Mouse (Mus musculus): ENCODE measurements at regions not wholly inside any gene's neighbourhood (a gene's known extent, or its start where the extent isn't known, plus 50 kb on each side); places are given as distances from the start of the nearest gene placed in this dataset.

DNA sequence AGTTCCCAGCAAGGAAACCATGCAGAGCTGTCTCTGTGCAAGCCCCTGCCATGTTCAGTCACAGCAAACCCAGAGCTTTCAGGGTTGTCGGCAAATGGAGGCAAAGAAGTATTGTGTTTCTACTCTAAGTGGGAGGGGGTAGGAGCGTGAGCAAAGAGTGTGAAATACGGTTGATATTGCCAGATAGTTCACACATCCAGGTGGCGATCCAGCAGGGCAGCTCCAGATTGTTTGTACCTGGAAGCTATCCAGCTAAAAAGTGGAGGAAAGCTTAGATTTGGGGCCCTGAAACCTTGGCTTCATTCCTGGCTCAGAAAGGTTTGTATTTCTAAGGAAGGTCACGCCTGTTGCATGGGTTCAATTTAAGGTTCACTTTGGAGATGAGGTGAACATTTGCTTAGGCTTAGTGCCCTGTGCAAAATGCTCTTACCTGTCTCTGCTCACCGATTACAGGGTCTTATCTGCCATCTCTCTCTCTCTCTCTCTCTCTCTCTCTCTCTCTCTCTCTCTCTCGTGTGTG, 78.1 kb upstream of the Daam1 start:
- no peak overlapping the region for H3K9ac ChIP-seq
- 34% methylated on average over 6 of the region's 7 CpGs for WGBS
- H3K4me2 ChIP-seq, result no peak overlapping the region
- no peak overlapping the region for H3K27ac ChIP-seq
- H3K4me3 ChIP-seq, result no peak overlapping the region
- no peaks in the 10 kb centered on the region for H3K36me3 ChIP-seq
- ATAC-seq (ENCODE audit: borderline replicate concordance, extremely low read depth, low FRiP score, low TSS enrichment), result no peak
- no peaks in the 10 kb centered on the region for H3K27me3 ChIP-seq
- peaks cover 18% of the 10 kb centered on the region for H3K4me1 ChIP-seq
- H3K9me3 ChIP-seq, result no peaks in the 10 kb centered on the region

DNA sequence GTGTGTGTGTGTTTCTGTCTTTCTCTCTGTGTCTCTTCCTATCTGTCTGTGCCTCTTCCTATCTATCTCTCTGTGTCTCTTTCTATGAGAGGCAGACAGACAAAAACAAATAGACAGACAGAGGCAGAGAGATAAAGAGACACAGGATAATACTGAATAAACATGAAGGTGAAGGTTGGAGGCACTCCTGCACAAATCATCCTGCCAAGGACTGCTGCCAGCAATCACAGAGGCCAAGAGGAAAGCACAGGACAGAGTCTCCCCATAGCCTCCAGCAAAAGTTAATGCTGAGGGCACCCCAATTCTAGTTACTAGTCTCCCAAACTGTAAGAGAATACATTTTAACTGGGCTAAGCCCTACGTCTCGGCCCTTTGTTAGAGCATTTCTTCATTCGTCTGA, 77.6 kb upstream of the Daam1 start:
- no peak overlapping the region for H3K9ac ChIP-seq
- no peaks in the 10 kb centered on the region for H3K36me3 ChIP-seq
- no peak overlapping the region for H3K4me2 ChIP-seq
- no peak for ATAC-seq (ENCODE audit: borderline replicate concordance, extremely low read depth, low FRiP score, low TSS enrichment)
- 72% methylated on average over 3 of the region's 3 CpGs for WGBS
- no peak overlapping the region for H3K27ac ChIP-seq
- peaks cover 14% of the 10 kb centered on the region for H3K4me1 ChIP-seq
- H3K9me3 ChIP-seq, result no peaks in the 10 kb centered on the region
- no peaks in the 10 kb centered on the region for H3K27me3 ChIP-seq
- no peak overlapping the region for H3K4me3 ChIP-seq

GRCm38 (mm10) chr12:71763194-71763593, 67.7 kb upstream of the Daam1 start:
- no peaks in the 10 kb centered on the region for H3K36me3 ChIP-seq

GRCm38 (mm10) chr12:71766086-71766485, 64.8 kb upstream of the Daam1 start:
- Histone ChIP-seq H3K9ac (no peak overlapping the region), H3K4me1 (no peaks in the 10 kb centered on the region), H3K4me3 (no peak overlapping the region), H3K4me2 (no peak overlapping the region), H3K27me3 (no peaks in the 10 kb centered on the region), H3K36me3 (no peaks in the 10 kb centered on the region), H3K9me3 (no peaks in the 10 kb centered on the region), H3K27ac (no peak overlapping the region)
- WGBS, result 82% methylated on average over 4 of the region's 4 CpGs
- ATAC-seq (ENCODE audit: borderline replicate concordance, extremely low read depth, low FRiP score, low TSS enrichment), result no peak

More at GRCm38 (mm10) chr12:71763194-71763593, 67.7 kb upstream of the Daam1 start:
- ATAC-seq (ENCODE audit: borderline replicate concordance, extremely low read depth, low FRiP score, low TSS enrichment), result no peak
- Histone ChIP-seq H3K27ac (no peak overlapping the region), H3K4me1 (no peaks in the 10 kb centered on the region), H3K27me3 (no peaks in the 10 kb centered on the region), H3K9me3 (no peaks in the 10 kb centered on the region), H3K4me3 (no peak overlapping the region), H3K4me2 (no peak overlapping the region), H3K9ac (no peak overlapping the region)
- 51% methylated on average over 4 of the region's 4 CpGs for WGBS

DNA sequence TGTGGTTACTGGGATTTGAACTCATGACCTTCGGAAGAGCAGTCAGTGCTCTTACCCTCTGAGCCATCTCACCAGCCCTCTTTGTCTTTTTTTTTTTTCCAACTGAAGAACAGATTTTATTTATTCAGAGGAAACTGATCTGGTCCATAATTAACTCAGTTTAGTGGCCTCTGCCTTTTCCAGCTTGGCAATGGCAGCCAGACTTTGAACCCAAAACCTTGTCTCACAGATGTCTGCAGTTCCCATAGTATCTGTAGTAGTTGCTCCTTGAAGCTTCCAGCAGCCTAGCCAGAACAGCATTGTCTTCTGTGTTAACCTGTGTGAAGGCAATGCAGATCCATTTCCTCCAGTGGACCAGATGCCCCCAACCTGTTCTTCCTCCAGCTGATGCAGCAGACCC, 64.2 kb upstream of the Daam1 start:
- Histone ChIP-seq H3K36me3 (no peaks in the 10 kb centered on the region), H3K27me3 (no peaks in the 10 kb centered on the region), H3K9me3 (no peaks in the 10 kb centered on the region), H3K4me2 (no peak overlapping the region), H3K4me3 (no peak overlapping the region), H3K4me1 (no peaks in the 10 kb centered on the region), H3K27ac (no peak overlapping the region), H3K9ac (no peak overlapping the region)
- 91% methylated on average over 1 of the region's 1 CpGs for WGBS
- ATAC-seq (ENCODE audit: borderline replicate concordance, extremely low read depth, low FRiP score, low TSS enrichment), result no peak

DNA sequence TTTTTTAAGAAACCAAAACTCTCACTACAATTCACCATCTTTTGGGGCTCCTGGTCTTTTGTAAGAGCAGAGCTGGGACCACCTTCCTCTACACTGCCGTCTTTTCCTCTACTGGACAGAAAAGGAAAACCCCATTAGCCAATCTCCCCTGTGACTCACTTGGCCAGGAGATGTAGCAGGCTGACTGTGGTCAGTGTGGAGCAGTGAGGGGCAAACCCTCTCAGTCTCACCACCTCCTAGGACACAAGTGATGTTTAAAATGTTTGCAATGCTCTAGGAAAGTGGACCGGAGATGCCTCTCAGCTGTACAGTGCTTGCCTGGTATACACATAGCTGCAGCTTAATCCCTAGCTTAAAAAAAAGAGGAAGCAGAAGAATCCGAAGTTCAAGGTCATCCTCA, 63.0 kb upstream of the Daam1 start:
- Histone ChIP-seq H3K27me3 (no peaks in the 10 kb centered on the region), H3K4me2 (no peak overlapping the region), H3K36me3 (no peaks in the 10 kb centered on the region), H3K27ac (no peak overlapping the region), H3K4me1 (no peaks in the 10 kb centered on the region), H3K4me3 (no peak overlapping the region), H3K9me3 (no peaks in the 10 kb centered on the region), H3K9ac (no peak overlapping the region)
- WGBS, result 24% methylated on average over 3 of the region's 3 CpGs
- no peak for ATAC-seq (ENCODE audit: borderline replicate concordance, extremely low read depth, low FRiP score, low TSS enrichment)

GRCm38 (mm10) chr12:71768471-71768870, 62.4 kb upstream of the Daam1 start:
- no peak; the same call in 1 of the 2 replicates for ATAC-seq (ENCODE audit: borderline replicate concordance, extremely low read depth, low FRiP score, low TSS enrichment)
- peak overlapping the region; percentile 29 for H3K4me3 ChIP-seq
- no peak overlapping the region for H3K27ac ChIP-seq
- H3K4me1 ChIP-seq, result no peaks in the 10 kb centered on the region
- no peaks in the 10 kb centered on the region for H3K9me3 ChIP-seq
- H3K4me2 ChIP-seq, result peak overlapping the region; percentile 60
- no peaks in the 10 kb centered on the region for H3K36me3 ChIP-seq
- 1% methylated on average over 12 of the region's 12 CpGs for WGBS
- H3K27me3 ChIP-seq, result no peaks in the 10 kb centered on the region
- no peak overlapping the region for H3K9ac ChIP-seq

DNA sequence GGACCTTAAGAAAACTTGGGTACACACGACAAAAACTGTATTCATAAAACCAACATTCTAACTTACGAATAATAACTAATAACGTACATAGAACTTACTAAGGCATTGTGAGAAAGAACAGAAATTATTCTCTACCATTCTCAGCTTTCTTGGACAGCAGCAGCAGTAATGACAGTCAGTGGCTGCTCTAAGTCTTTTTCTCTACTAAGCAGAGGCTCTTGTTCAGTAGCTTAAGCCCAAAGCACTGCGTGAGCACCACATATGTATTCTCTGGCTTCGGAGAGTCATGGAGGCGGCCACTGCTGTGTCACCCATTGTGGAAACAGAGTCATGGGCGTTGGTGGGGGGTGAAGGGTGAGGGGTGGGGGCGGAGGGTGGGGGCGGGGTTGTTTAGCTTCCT, 62.0 kb upstream of the Daam1 start:
- Histone ChIP-seq H3K27ac (no peak overlapping the region), H3K4me2 (peak overlapping the region; percentile 60), H3K9ac (no peak overlapping the region), H3K4me1 (no peaks in the 10 kb centered on the region), H3K27me3 (no peaks in the 10 kb centered on the region), H3K9me3 (no peaks in the 10 kb centered on the region), H3K36me3 (no peaks in the 10 kb centered on the region), H3K4me3 (peak overlapping the region; percentile 29)
- ATAC-seq (ENCODE audit: borderline replicate concordance, extremely low read depth, low FRiP score, low TSS enrichment), result no peak
- 31% methylated on average over 9 of the region's 9 CpGs for WGBS

DNA sequence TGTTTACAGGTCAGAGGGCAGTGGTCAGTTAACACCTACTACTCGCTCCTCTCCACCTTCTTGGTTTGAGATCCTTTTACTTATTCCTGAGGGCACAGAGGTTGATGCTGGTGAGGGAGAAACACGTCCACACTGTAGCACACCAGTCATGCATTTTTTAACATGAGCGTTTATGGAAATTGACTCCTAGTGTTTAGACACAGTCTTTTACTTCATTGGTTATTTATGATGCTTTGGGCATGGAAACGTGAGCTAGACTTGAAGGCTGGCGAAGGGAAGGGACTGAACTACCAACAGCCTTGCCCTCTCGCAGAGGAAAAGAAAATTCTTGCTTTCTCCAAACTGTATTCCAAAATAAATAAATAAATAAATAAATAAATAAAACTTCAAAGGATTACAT, 61.6 kb upstream of the Daam1 start:
- Histone ChIP-seq H3K36me3 (no peaks in the 10 kb centered on the region), H3K4me1 (no peaks in the 10 kb centered on the region), H3K9ac (no peak overlapping the region), H3K27ac (no peak overlapping the region), H3K4me3 (no peak overlapping the region), H3K4me2 (no peak overlapping the region), H3K27me3 (no peaks in the 10 kb centered on the region), H3K9me3 (no peaks in the 10 kb centered on the region)
- ATAC-seq (ENCODE audit: borderline replicate concordance, extremely low read depth, low FRiP score, low TSS enrichment), result no peak
- WGBS, result 63% methylated on average over 6 of the region's 6 CpGs

GRCm38 (mm10) chr12:71773891-71774290, 57.0 kb upstream of the Daam1 start:
- no peak for ATAC-seq (ENCODE audit: borderline replicate concordance, extremely low read depth, low FRiP score, low TSS enrichment)
- H3K9me3 ChIP-seq, result no peaks in the 10 kb centered on the region
- 51% methylated on average over 9 of the region's 9 CpGs for WGBS

DNA sequence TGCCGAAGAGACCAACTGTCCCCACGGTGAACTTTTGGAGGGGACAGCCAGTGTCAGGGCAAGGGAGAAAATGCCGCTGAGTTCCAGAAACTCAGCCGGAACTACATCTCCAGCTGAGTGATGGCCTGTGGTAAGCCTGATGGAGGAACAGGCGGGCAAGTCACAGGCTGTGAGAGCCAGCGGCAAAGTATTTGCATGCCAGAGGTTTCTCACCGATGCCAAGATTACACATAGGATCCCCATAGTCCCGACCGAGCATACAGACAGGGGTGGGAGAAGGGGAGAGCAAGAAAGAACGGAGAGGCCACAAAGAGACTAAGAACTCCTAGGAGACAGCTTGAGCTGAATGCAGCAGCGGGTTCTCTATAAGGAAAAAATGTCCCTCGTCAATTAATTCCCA, 55.8 kb upstream of the Daam1 start:
- H3K4me1 ChIP-seq, result peaks cover 11% of the 10 kb centered on the region
- WGBS, result 72% methylated on average over 12 of the region's 12 CpGs
- H3K36me3 ChIP-seq, result no peaks in the 10 kb centered on the region
- no peak overlapping the region for H3K4me2 ChIP-seq
- no peak overlapping the region for H3K27ac ChIP-seq
- H3K4me3 ChIP-seq, result no peak overlapping the region
- no peak overlapping the region for H3K9ac ChIP-seq
- no peak for ATAC-seq (ENCODE audit: borderline replicate concordance, extremely low read depth, low FRiP score, low TSS enrichment)
- no peaks in the 10 kb centered on the region for H3K27me3 ChIP-seq
- no peaks in the 10 kb centered on the region for H3K9me3 ChIP-seq

More at GRCm38 (mm10) chr12:71773891-71774290, 57.0 kb upstream of the Daam1 start:
- no peak overlapping the region for H3K9ac ChIP-seq
- H3K36me3 ChIP-seq, result no peaks in the 10 kb centered on the region
- H3K4me2 ChIP-seq, result 0 out of 2 replicates have a peak overlapping the region, but pooled peaks have one; percentile 4
- no peaks in the 10 kb centered on the region for H3K27me3 ChIP-seq
- H3K4me3 ChIP-seq, result no peak overlapping the region
- H3K4me1 ChIP-seq, result peaks cover 11% of the 10 kb centered on the region
- no peak overlapping the region for H3K27ac ChIP-seq

- Histone ChIP-seq H3K4me3 (no peak overlapping the region), H3K9ac (no peak overlapping the region), H3K4me1 (peaks cover 14% of the 10 kb centered on the region), H3K27ac (no peak overlapping the region), H3K9me3 (no peaks in the 10 kb centered on the region), H3K27me3 (no peaks in the 10 kb centered on the region), H3K36me3 (no peaks in the 10 kb centered on the region), H3K4me2 (peak overlapping the region; percentile 47)
- WGBS, result 8% methylated on average over 14 of the region's 14 CpGs
- ATAC-seq (ENCODE audit: borderline replicate concordance, extremely low read depth, low FRiP score, low TSS enrichment), result peak; percentile 57; the same call in 1 of the 2 replicates
Measured at GRCm38 (mm10) chr12:71778137-71778536, 52.7 kb upstream of the Daam1 start.

DNA sequence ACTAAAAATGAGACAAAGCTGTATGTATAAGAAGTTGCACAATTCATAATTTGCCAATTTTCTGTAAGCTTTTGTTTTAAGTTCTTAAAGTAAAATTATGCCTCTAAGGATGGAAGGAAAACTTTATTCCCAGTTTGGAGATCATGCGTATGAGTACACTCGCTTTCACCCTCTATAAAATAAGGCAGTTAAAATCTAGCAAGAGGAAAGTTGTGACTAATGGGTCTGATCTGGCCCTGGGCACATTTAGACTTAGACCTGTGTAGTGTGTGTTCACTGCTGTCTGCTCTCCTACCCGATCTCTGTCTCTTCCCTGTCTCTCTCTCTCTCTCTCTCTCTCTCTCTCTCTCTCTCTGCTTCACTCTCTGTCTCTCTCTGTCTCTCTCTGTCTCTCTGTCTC, 51.9 kb upstream of the Daam1 start:
- Histone ChIP-seq H3K9ac (no peak overlapping the region), H3K36me3 (no peaks in the 10 kb centered on the region), H3K4me1 (peaks cover 14% of the 10 kb centered on the region), H3K4me2 (no peak overlapping the region), H3K9me3 (no peaks in the 10 kb centered on the region), H3K27me3 (no peaks in the 10 kb centered on the region), H3K27ac (no peak overlapping the region), H3K4me3 (no peak overlapping the region)
- no peak for ATAC-seq (ENCODE audit: borderline replicate concordance, extremely low read depth, low FRiP score, low TSS enrichment)
- WGBS, result 80% methylated on average over 3 of the region's 3 CpGs

Data from lung, embryonic 15.5 days (tissue).